Mouse (Mus musculus): ENCODE data around the gene Tubb3. TPM values are rescaled to one million over a fixed set of nuclear protein-coding genes. Genes with fewer than 3 reads are reported as not detected.

The Tubb3 gene
- total and polyA plus RNA-seq, 3 experiments: 1.8 to 3.1 (median 2.2) TPM

DNA sequence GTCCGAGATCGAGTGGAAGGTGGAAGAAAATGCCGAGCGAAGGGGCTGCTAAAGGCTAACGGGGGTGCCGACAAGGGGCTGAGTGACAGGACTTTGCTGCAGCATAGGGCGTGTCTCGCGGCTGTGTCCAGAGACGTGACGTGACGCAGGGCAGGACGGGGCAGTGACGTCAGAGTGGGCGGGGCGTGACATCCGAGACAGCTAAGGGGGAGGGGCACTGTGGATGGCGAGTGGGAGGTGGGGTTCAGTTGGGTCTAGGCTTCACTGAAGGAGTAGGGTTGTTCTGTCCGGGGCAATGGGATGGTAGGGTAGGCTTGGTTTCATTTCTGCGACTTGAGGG is 37.0 kb upstream of the Tubb3 start:
- no peaks in the 10 kb centered on the region for H3K9me3 ChIP-seq (replicated peaks; ENCODE audit: low read length)
- H3K79me2 ChIP-seq (replicated peaks; ENCODE audit: control insufficient read depth, extremely low read depth, insufficient read depth, poor library complexity, severe bottlenecking): peaks cover 33% of the 10 kb centered on the region
- TF ChIP-seq POLR2AphosphoS2 (IDR thresholded peaks at IDR 0.05; ENCODE audit: low read depth, low read length) (no peak), JUN (IDR thresholded peaks at IDR 0.05; ENCODE audit: insufficient read depth, low read depth, low read length) (no peak), CHD2 (IDR thresholded peaks at IDR 0.05; ENCODE audit: low read length) (peak; percentile 76), MEF2A (IDR thresholded peaks at IDR 0.05; ENCODE audit: borderline replicate concordance, low read depth, low read length) (0 out of 2 replicates have a peak, but pooled peaks have one; percentile 31), PAX5 (IDR thresholded peaks at IDR 0.05; ENCODE audit: low read length) (no peak), GABPA (IDR thresholded peaks at IDR 0.05; ENCODE audit: insufficient replicate concordance, low read depth, low read length) (peak; percentile 32; the same call in 1 of the 2 replicates), CHD1 (IDR thresholded peaks at IDR 0.05; ENCODE audit: low read depth, low read length) (no peak), MAZ (IDR thresholded peaks at IDR 0.05; ENCODE audit: low read depth, low read length) (peak; percentile 19; the same call in 1 of the 2 replicates), BHLHE40 (IDR thresholded peaks at IDR 0.05; ENCODE audit: low read depth, low read length) (no peak), ZMIZ1 (IDR thresholded peaks at IDR 0.05; ENCODE audit: low read depth, low read length) (no peak), KAT2A (IDR thresholded peaks at IDR 0.05; ENCODE audit: insufficient replicate concordance, low read length) (0 out of 2 replicates have a peak, but pooled peaks have one; percentile 31), ZC3H11A (IDR thresholded peaks at IDR 0.05; ENCODE audit: low read depth, low read length) (no peak), MYC (IDR thresholded peaks at IDR 0.05; ENCODE audit: low read depth, low read length) (no peak), RAD21 (IDR thresholded peaks at IDR 0.05; ENCODE audit: low read depth, low read length) (no peak), MAX (IDR thresholded peaks at IDR 0.05; ENCODE audit: low read length) (no peak)
- peak overlapping the region; percentile 83 for H3K27ac ChIP-seq (ENCODE audit: insufficient read depth, low read depth)
- H3K9ac ChIP-seq (ENCODE audit: insufficient read depth, low read depth): peak overlapping the region; percentile 97
- dilution Hi-C loops (cut with MboI; ENCODE audit: extremely low pct_ligation_motif_present, extremely low pct_unique_long_range_greater_than_20kb, low sequenced_read_pairs) (no loop called here), in situ Hi-C loops (cut with MboI; ENCODE audit: low pct_ligation_motif_present, low pct_unique_long_range_greater_than_20kb, low sequenced_read_pairs) (no loop called here)
- peaks cover 7 to 30% of the 10 kb centered on the region in 2 experiments; a peak in 3 of 4 replicates for H3K4me1 ChIP-seq (ENCODE audit: control insufficient read depth in 1 of 2, insufficient read depth in 2 of 2)
- H3K4me3 ChIP-seq (replicated peaks in 1 of 3; ENCODE audit: low read depth in 2 of 3, low read length in 2 of 3, poor library complexity in 1 of 3): peak overlapping the region; percentile 86 to 95 (median 94)
- peaks cover 16 to 29% of the 10 kb centered on the region in 2 experiments for H3K36me3 ChIP-seq (replicated peaks in 1 of 2; ENCODE audit: control insufficient read depth in 1 of 2, insufficient read depth in 1 of 2, low read length in 1 of 2)
- DNase-seq (ENCODE audit: extremely low read depth): peak; percentile 91
- H3K4me2 ChIP-seq (ENCODE audit: insufficient read depth, low read depth, poor library complexity, severe bottlenecking): peak overlapping the region; percentile 72
- no peaks in the 10 kb centered on the region for H3K27me3 ChIP-seq (replicated peaks)

- H3K4me1 ChIP-seq (ENCODE audit: control insufficient read depth in 1 of 2, insufficient read depth in 2 of 2): peaks cover 7 to 30% of the 10 kb centered on the region in 2 experiments; a peak in 3 of 4 replicates
- dilution Hi-C loops (cut with MboI; ENCODE audit: extremely low pct_ligation_motif_present, extremely low pct_unique_long_range_greater_than_20kb, low sequenced_read_pairs): no loop called here
- H3K36me3 ChIP-seq (replicated peaks in 1 of 2; ENCODE audit: control insufficient read depth in 1 of 2, insufficient read depth in 1 of 2, low read length in 1 of 2): peaks cover 26 to 42% of the 10 kb centered on the region in 2 experiments
- TF ChIP-seq EP300 (IDR thresholded peaks at IDR 0.05; ENCODE audit: low read length) (no peak), E2F4 (IDR thresholded peaks at IDR 0.05; ENCODE audit: insufficient replicate concordance, low read depth, low read length) (no peak), HCFC1 (IDR thresholded peaks at IDR 0.05; ENCODE audit: low read depth, low read length) (no peak), MYC (IDR thresholded peaks at IDR 0.05; ENCODE audit: low read depth, low read length) (no peak), RCOR1 (conservative IDR thresholded peaks at IDR 0.05; ENCODE audit: low read depth, low read length) (no peak), MAZ (IDR thresholded peaks at IDR 0.05; ENCODE audit: low read depth, low read length) (no peak), USF1 (IDR thresholded peaks at IDR 0.05; ENCODE audit: low read depth, low read length) (no peak), USF2 (conservative IDR thresholded peaks at IDR 0.05; ENCODE audit: low read depth, low read length) (no peak), JUND (conservative IDR thresholded peaks at IDR 0.05; ENCODE audit: low read depth, low read length) (no peak), ETS1 (conservative IDR thresholded peaks at IDR 0.05; ENCODE audit: low read depth, low read length) (no peak), TCF12 (IDR thresholded peaks at IDR 0.05; ENCODE audit: low read depth, low read length) (no peak), NRF1 (IDR thresholded peaks at IDR 0.05; ENCODE audit: low read depth, low read length) (no peak), SMC3 (IDR thresholded peaks at IDR 0.05; ENCODE audit: low read depth, low read length) (no peak)
- no peaks in the 10 kb centered on the region for H3K27me3 ChIP-seq (replicated peaks)
- H3K27ac ChIP-seq (ENCODE audit: insufficient read depth, low read depth): no peak overlapping the region
- in situ Hi-C loops (cut with MboI; ENCODE audit: low pct_ligation_motif_present, low pct_unique_long_range_greater_than_20kb, low sequenced_read_pairs): no loop called here
- H3K9me3 ChIP-seq (replicated peaks; ENCODE audit: low read length): no peaks in the 10 kb centered on the region
- H3K9ac ChIP-seq (ENCODE audit: insufficient read depth, low read depth): no peak overlapping the region
- H3K4me3 ChIP-seq (replicated peaks in 1 of 3; ENCODE audit: low read depth in 2 of 3, low read length in 2 of 3, poor library complexity in 1 of 3): no peak overlapping the region
- peaks cover 48% of the 10 kb centered on the region for H3K79me2 ChIP-seq (replicated peaks; ENCODE audit: control insufficient read depth, extremely low read depth, insufficient read depth, poor library complexity, severe bottlenecking)
- DNase-seq (ENCODE audit: extremely low read depth): no peak
- H3K4me2 ChIP-seq (ENCODE audit: insufficient read depth, low read depth, poor library complexity, severe bottlenecking): no peak overlapping the region
Measured at GRCm38 (mm10) chr8:123375701-123376100, 35.5 kb upstream of the Tubb3 start.
